Mouse (Mus musculus) CH12.LX (cell line): Measurements from ENCODE around the gene Sdcbp2. TPM values are rescaled to one million over a fixed set of nuclear protein-coding genes. Genes with fewer than 3 reads are reported as not detected.

Experiments used
- DNase-seq: peaks from one replicate; pipeline ENCODE4 v3.0.0-alpha.2; 2013; ENCODE audit errors: extremely low read depth
- H3K27ac ChIP-seq: 2 replicates; pipeline ENCODE4 v1.5.1; 2012; ENCODE audit warnings: low read depth, mild to moderate bottlenecking, control low read depth, moderate library complexity; ENCODE audit not compliant: insufficient read depth
- H3K27me3 ChIP-seq: replicated peaks from 2 replicates; pipeline ENCODE3; 2012; ENCODE audit warnings: inconsistent platforms
- H3K36me3 ChIP-seq, 2 experiments: replicated peaks in 1 of 2; 2 replicates each; pipeline versions ENCODE3 to v1.6.1; 2012; ENCODE audit warnings: inconsistent platforms in 1 of 2, low read length in 1 of 2, mild to moderate bottlenecking in 1 of 2, mixed read lengths in 1 of 2, moderate library complexity in 1 of 2; ENCODE audit not compliant: control insufficient read depth in 1 of 2, insufficient read depth in 1 of 2
- H3K4me1 ChIP-seq, 2 experiments: 2 replicates each; pipeline ENCODE4 v1.6.1; 2012; ENCODE audit warnings: inconsistent platforms in 1 of 2, moderate library complexity in 1 of 2; ENCODE audit not compliant: insufficient read depth in 2 of 2, control insufficient read depth in 1 of 2
- H3K4me2 ChIP-seq: 2 replicates; pipeline ENCODE4 v1.6.1; 2012; ENCODE audit warnings: low read depth, mild to moderate bottlenecking, control low read depth; ENCODE audit not compliant: poor library complexity, insufficient read depth, severe bottlenecking
- H3K4me3 ChIP-seq, 3 experiments: fragments of 150-350 bp in 1 of 3; sonication (generic) in 1 of 3; replicated peaks in 1 of 3; 2 replicates each; pipeline versions ENCODE3 to v1.5.1; 2011 to 2012; ENCODE audit warnings: low read depth in 2 of 3, low read length in 2 of 3, mild to moderate bottlenecking in 2 of 3, moderate library complexity in 2 of 3, control low read depth in 1 of 3, improper control_type of control experiment in 1 of 3, inconsistent platforms in 1 of 3, mixed read lengths in 1 of 3; ENCODE audit not compliant: poor library complexity in 1 of 3
- H3K79me2 ChIP-seq: replicated peaks from 2 replicates; pipeline ENCODE4 v1.6.1; 2012; ENCODE audit warnings: mild to moderate bottlenecking, moderate library complexity; ENCODE audit not compliant: control insufficient read depth, poor library complexity, insufficient read depth, severe bottlenecking; ENCODE audit errors: extremely low read depth
- H3K9ac ChIP-seq: 2 replicates; pipeline ENCODE4 v1.6.1; 2012; ENCODE audit warnings: low read depth, mild to moderate bottlenecking, control low read depth, moderate library complexity; ENCODE audit not compliant: insufficient read depth
- H3K9me3 ChIP-seq: replicated peaks from 2 replicates; pipeline ENCODE3; 2012; ENCODE audit warnings: low read length, inconsistent platforms, mixed read lengths
- BHLHE40 ChIP-seq: IDR thresholded peaks from 2 replicates; pipeline ENCODE4 v1.6.1; 2011; ENCODE audit warnings: mild to moderate bottlenecking, low read depth, low read length, improper control_type of control experiment
- CHD1 ChIP-seq: IDR thresholded peaks from 2 replicates; pipeline ENCODE4 v1.6.1; 2012; ENCODE audit warnings: low read depth, low read length, improper control_type of control experiment, inconsistent platforms
- CHD2 ChIP-seq: IDR thresholded peaks from 2 replicates; pipeline ENCODE4 v1.6.1; 2011; ENCODE audit warnings: low read length, improper control_type of control experiment
- CTCF ChIP-seq, 2 experiments: IDR thresholded peaks in 1 of 2; conservative IDR thresholded peaks in 1 of 2; 2 replicates each; pipeline ENCODE4 v1.5.1; 2011 to 2012; ENCODE audit warnings: low read depth in 2 of 2, low read length in 2 of 2, improper control_type of control experiment in 1 of 2, inconsistent platforms in 1 of 2, mild to moderate bottlenecking in 1 of 2, moderate library complexity in 1 of 2
- EP300 ChIP-seq: IDR thresholded peaks from 2 replicates; pipeline ENCODE4 v1.6.1; 2011; ENCODE audit warnings: low read length, improper control_type of control experiment
- JUN ChIP-seq: IDR thresholded peaks from 2 replicates; pipeline ENCODE4 v1.6.1; 2011; ENCODE audit warnings: low read depth, mild to moderate bottlenecking, low read length, improper control_type of control experiment, moderate library complexity; ENCODE audit not compliant: insufficient read depth
- JUND ChIP-seq: conservative IDR thresholded peaks from 2 replicates; pipeline ENCODE4 v1.6.1; 2011; ENCODE audit warnings: low read depth, low read length, improper control_type of control experiment
- MAX ChIP-seq: IDR thresholded peaks from 2 replicates; pipeline ENCODE4 v1.6.1; 2011; ENCODE audit warnings: low read length, improper control_type of control experiment
- MYC ChIP-seq: IDR thresholded peaks from 2 replicates; pipeline ENCODE4 v1.6.1; 2011; ENCODE audit warnings: low read depth, mild to moderate bottlenecking, improper control_type of control experiment, low read length
- NELFE ChIP-seq: IDR thresholded peaks from 2 replicates; pipeline ENCODE4 v1.6.1; 2011; ENCODE audit warnings: low read depth, low read length, improper control_type of control experiment
- NRF1 ChIP-seq: IDR thresholded peaks from 2 replicates; pipeline ENCODE4 v1.6.1; 2014; ENCODE audit warnings: low read depth, mild to moderate bottlenecking, inconsistent platforms, low read length, improper control_type of control experiment, moderate library complexity
- PAX5 ChIP-seq: IDR thresholded peaks from 2 replicates; pipeline ENCODE4 v1.6.1; 2012; ENCODE audit warnings: low read length, inconsistent platforms, mixed read lengths
- POLR2A ChIP-seq: IDR thresholded peaks from 2 replicates; pipeline ENCODE4 v1.6.1; 2011; ENCODE audit warnings: low read depth, mild to moderate bottlenecking, improper control_type of control experiment, low read length
- POLR2AphosphoS2 ChIP-seq: IDR thresholded peaks from 2 replicates; pipeline ENCODE4 v1.6.1; 2011; ENCODE audit warnings: low read depth, low read length, improper control_type of control experiment
- RCOR1 ChIP-seq: conservative IDR thresholded peaks from 2 replicates; pipeline ENCODE4 v1.6.1; 2012; ENCODE audit warnings: low read depth, mild to moderate bottlenecking, inconsistent platforms, low read length, improper control_type of control experiment
- SIN3A ChIP-seq: IDR thresholded peaks from 2 replicates; pipeline ENCODE4 v1.6.1; 2012; ENCODE audit warnings: low read length, improper control_type of control experiment, inconsistent platforms
- SMC3 ChIP-seq: IDR thresholded peaks from 2 replicates; pipeline ENCODE4 v1.6.1; 2011; ENCODE audit warnings: low read depth, low read length, improper control_type of control experiment
- TBP ChIP-seq: conservative IDR thresholded peaks from 2 replicates; pipeline ENCODE4 v1.6.1; 2011; ENCODE audit warnings: low read depth, low read length, improper control_type of control experiment
- TCF12 ChIP-seq: IDR thresholded peaks from 2 replicates; pipeline ENCODE4 v1.6.1; 2014; ENCODE audit warnings: low read depth, mild to moderate bottlenecking, inconsistent platforms, low read length, improper control_type of control experiment
- UBTF ChIP-seq: IDR thresholded peaks from 2 replicates; pipeline ENCODE4 v1.6.1; 2012; ENCODE audit warnings: low read depth, mild to moderate bottlenecking, inconsistent platforms, low read length, improper control_type of control experiment, moderate library complexity
- USF1 ChIP-seq: IDR thresholded peaks from 2 replicates; pipeline ENCODE4 v1.6.1; 2014; ENCODE audit warnings: low read depth, mild to moderate bottlenecking, inconsistent platforms, low read length, improper control_type of control experiment
- USF2 ChIP-seq: conservative IDR thresholded peaks from 2 replicates; pipeline ENCODE4 v1.6.1; 2011; ENCODE audit warnings: low read depth, low read length, improper control_type of control experiment
- ZMIZ1 ChIP-seq: IDR thresholded peaks from 2 replicates; pipeline ENCODE4 v1.6.1; 2012; ENCODE audit warnings: low read depth, mild to moderate bottlenecking, inconsistent platforms, low read length, improper control_type of control experiment
- dilution Hi-C: fragments of 300-500 bp; cut with MboI; formaldehyde crosslinking; loops from 2 replicates; pipeline ENCODE4 v1.14.3; 2020; ENCODE audit warnings: low sequenced_read_pairs; ENCODE audit not compliant: extremely low pct_unique_long_range_greater_than_20kb, extremely low pct_ligation_motif_present
- in situ Hi-C: fragments of 300-500 bp; cut with MboI; formaldehyde crosslinking; loops from 3 replicates; pipeline ENCODE4 v1.14.3; 2019; ENCODE audit warnings: low sequenced_read_pairs, low pct_ligation_motif_present, low pct_unique_long_range_greater_than_20kb, mixed read lengths
- polyA plus RNA-seq: library from polyadenylated mRNA; unstranded; fragments of >175 nt; gene quantifications from 2 replicates; pipeline ENCODE4 v1.2.1, GENCODE M21; 2012; ENCODE audit warnings: low read depth; ENCODE audit not compliant: insufficient read length
- total RNA-seq, 2 experiments: library from RNA; depleted of rRNA; stranded (reverse); fragments of 300-350 nt in 1 of 2; fragments of >200 nt in 1 of 2; gene quantifications; 2 replicates each; pipeline ENCODE4 v1.2.3; 2012 to 2014

The Sdcbp2 gene
- total and polyA plus RNA-seq, 3 experiments, result 1.1 to 2.3 (median 1.4) TPM

DNA sequence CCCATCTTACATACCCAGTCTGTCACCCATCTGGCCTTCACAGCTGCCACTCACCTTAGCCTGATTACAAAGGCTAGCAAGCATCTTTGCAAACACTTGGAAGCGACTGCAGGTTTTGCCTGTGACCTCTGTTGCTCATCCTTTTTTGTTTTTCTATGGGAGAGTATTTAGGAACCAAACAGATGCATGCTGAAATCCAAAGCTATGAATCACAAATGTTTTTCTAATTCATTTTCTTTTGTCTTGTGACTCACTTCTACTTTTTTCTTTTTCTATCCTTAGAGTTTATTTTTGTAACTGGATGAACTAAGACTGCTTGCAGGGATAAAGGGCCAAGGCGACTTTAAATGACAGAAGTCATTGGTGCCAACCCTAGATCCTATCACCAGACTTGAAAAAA lies 46.9 kb upstream of the Sdcbp2 start:
- Histone ChIP-seq H3K36me3 (peaks cover 5 to 26% of the 10 kb centered on the region in 2 experiments), H3K27ac (no peak overlapping the region)
- TF ChIP-seq POLR2A, result no peak
- no peak for TF ChIP-seq TCF12
- no peak for TF ChIP-seq UBTF
- no peak for TF ChIP-seq NELFE
- no peak for TF ChIP-seq JUN
- no peak for TF ChIP-seq TBP
- no peak for TF ChIP-seq NRF1
- TF ChIP-seq SIN3A, result no peak
- no peak for TF ChIP-seq CTCF (conservative IDR thresholded peaks at IDR 0.05 in 1 of 2, IDR thresholded peaks at IDR 0.05 in 1 of 2; ENCODE audit: low read depth in 2 of 2, low read length in 2 of 2)
- TF ChIP-seq SMC3, result no peak
- no peak for TF ChIP-seq USF1
- no peak for TF ChIP-seq POLR2AphosphoS2
- no peak for TF ChIP-seq CHD2
- TF ChIP-seq ZMIZ1, result no peak
- TF ChIP-seq BHLHE40, result no peak
- TF ChIP-seq RCOR1, result no peak
- no peak for TF ChIP-seq JUND
- TF ChIP-seq, all 38 proteins: peak for 0
- dilution Hi-C loops (no loop called here), in situ Hi-C loops (no loop called here)
- no peak for DNase-seq
- H3K79me2 ChIP-seq, result no peaks in the 10 kb centered on the region
- H3K4me2 ChIP-seq, result no peak overlapping the region
- no peak overlapping the region for H3K9ac ChIP-seq
- H3K4me3 ChIP-seq, result no peak overlapping the region
- no peaks in the 10 kb centered on the region for H3K9me3 ChIP-seq
- H3K4me1 ChIP-seq, result no peaks in the 10 kb centered on the region
- H3K27me3 ChIP-seq, result no peaks in the 10 kb centered on the region

- Histone ChIP-seq H3K27ac (no peak overlapping the region), H3K4me2 (no peak overlapping the region), H3K9me3 (no peaks in the 10 kb centered on the region), H3K4me1 (peaks cover 0 to 4% of the 10 kb centered on the region in 2 experiments; a peak in 2 of 4 replicates), H3K9ac (no peak overlapping the region), H3K36me3 (peaks cover 0 to 8% of the 10 kb centered on the region in 2 experiments), H3K4me3 (no peak overlapping the region), H3K79me2 (no peaks in the 10 kb centered on the region), H3K27me3 (no peaks in the 10 kb centered on the region)
- dilution Hi-C loops (no loop called here), in situ Hi-C loops (no loop called here)
- no peak for DNase-seq
- TF ChIP-seq TCF12, result no peak
- no peak for TF ChIP-seq EP300
- TF ChIP-seq MYC, result no peak
- no peak for TF ChIP-seq PAX5
- TF ChIP-seq POLR2A, result no peak
- TF ChIP-seq NRF1, result no peak
- no peak for TF ChIP-seq CHD1
- no peak for TF ChIP-seq JUND
- TF ChIP-seq MAX, result no peak
- TF ChIP-seq USF2, result no peak
Measured at GRCm38 (mm10) chr2:151528066-151528465, 44.4 kb upstream of the Sdcbp2 start.
